Mouse (Mus musculus) thymus, adult 2 months (tissue): ENCODE measurements around the gene Ccdc9b. TPM values are rescaled to one million over a fixed set of nuclear protein-coding genes. Genes with fewer than 3 reads are reported as not detected.

ENCODE experiments used
- DNase-seq: peaks from one replicate; pipeline ENCODE4 v3.0.0; 2021
- H3K27ac ChIP-seq: fragments of 200-500 bp; 2 replicates; pipeline ENCODE4 v1.5.1; 2012; ENCODE audit warnings: low read length, control low read depth; ENCODE audit not compliant: control insufficient read depth, insufficient read depth
- H3K27me3 ChIP-seq: fragments of 200-500 bp; 2 replicates; pipeline ENCODE4 v1.6.1; 2012; ENCODE audit warnings: mild to moderate bottlenecking, low read length, moderate library complexity, mixed read lengths; ENCODE audit not compliant: control insufficient read depth, insufficient read depth
- H3K36me3 ChIP-seq: fragments of 200-500 bp; 2 replicates; pipeline ENCODE4 v1.6.1; 2012; ENCODE audit warnings: mild to moderate bottlenecking, low read length, moderate library complexity; ENCODE audit not compliant: control insufficient read depth, insufficient read depth
- H3K4me1 ChIP-seq: fragments of 200-500 bp; replicated peaks from 2 replicates; pipeline ENCODE4 v1.6.1; 2012; ENCODE audit warnings: low read length; ENCODE audit not compliant: control insufficient read depth, insufficient read depth
- H3K4me3 ChIP-seq: fragments of 200-500 bp; 2 replicates; pipeline ENCODE4 v1.5.1; 2012; ENCODE audit warnings: mild to moderate bottlenecking, low read length, control low read depth, moderate library complexity; ENCODE audit not compliant: control insufficient read depth, insufficient read depth
- CTCF ChIP-seq: fragments of 200-500 bp; IDR thresholded peaks from 2 replicates; pipeline ENCODE4 v1.5.1; 2012; ENCODE audit warnings: mild to moderate bottlenecking, control low read depth, low read length, moderate library complexity, borderline replicate concordance; ENCODE audit not compliant: control insufficient read depth, poor library complexity, insufficient read depth; ENCODE audit errors: extremely low read depth
- POLR2A ChIP-seq: fragments of 200-500 bp; IDR thresholded peaks from 2 replicates; pipeline ENCODE4 v1.6.1; 2012; ENCODE audit warnings: mild to moderate bottlenecking, low read length, control low read depth, moderate library complexity; ENCODE audit not compliant: control insufficient read depth, poor library complexity, insufficient read depth; ENCODE audit errors: extremely low read depth
- WGBS: fragments of 180-500 bp; shearing (Covaris S2); methylation state at CpG from one replicate; pipeline ENCODE4 v1.1.7; 2018; 5-methylcytosine and 5-hydroxymethylcytosine counted together
- polyA plus RNA-seq: library from polyadenylated mRNA; depleted of rRNA; stranded (reverse); fragments of >200 nt; gene quantifications from 2 replicates; pipeline ENCODE4 v1.2.3, GENCODE M21; 2012

Ccdc9b gene
- polyA plus RNA-seq, 1 experiment = 1.8 TPM

DNA sequence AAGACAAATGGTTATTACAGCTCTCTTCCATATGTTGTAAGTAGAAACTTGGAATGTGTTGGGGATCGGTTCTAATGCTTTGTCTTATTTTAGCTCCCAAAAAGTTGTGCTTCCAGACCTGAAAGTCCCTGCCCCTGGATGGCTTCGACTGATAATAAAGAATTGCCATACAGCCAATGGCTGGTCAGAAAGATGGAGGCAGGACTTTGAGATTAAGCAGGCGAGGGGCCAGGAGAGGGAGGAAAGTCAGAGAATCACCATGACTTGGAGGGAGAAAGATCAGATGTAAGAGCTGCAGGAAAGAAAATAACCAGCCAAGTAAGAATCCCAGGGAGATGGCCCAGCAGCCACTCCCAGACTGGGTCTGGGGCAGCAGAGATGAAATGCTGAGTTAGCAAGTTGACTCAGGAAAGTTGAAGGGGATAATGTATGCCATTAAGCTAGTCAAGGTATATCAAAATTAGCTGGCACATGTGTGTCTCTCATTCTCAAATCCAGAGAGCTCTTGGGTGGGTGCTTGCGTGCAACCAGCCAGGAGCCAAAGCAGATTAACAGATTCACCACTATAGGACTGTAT, 40.2 kb upstream of the Ccdc9b start:
- no peaks in the 10 kb centered on the region for H3K4me1 ChIP-seq

GRCm38 (mm10) chr2:118793636-118794035, 31.2 kb upstream of the Ccdc9b start:
- H3K4me3 ChIP-seq = no peak overlapping the region
- H3K36me3 ChIP-seq = no peaks in the 10 kb centered on the region
- H3K27ac ChIP-seq = no peak overlapping the region
- no peaks in the 10 kb centered on the region for H3K4me1 ChIP-seq
- 42% methylated on average over 4 of the region's 4 CpGs for WGBS
- no peaks in the 10 kb centered on the region for H3K27me3 ChIP-seq
- TF ChIP-seq CTCF (no peak), POLR2A (no peak)
- DNase-seq = no peak

More for the DNA sequence above, 40.2 kb upstream of the Ccdc9b start:
- no peak overlapping the region for H3K4me3 ChIP-seq
- H3K36me3 ChIP-seq = no peaks in the 10 kb centered on the region
- TF ChIP-seq CTCF = no peak
- TF ChIP-seq POLR2A = no peak
- H3K27me3 ChIP-seq = no peaks in the 10 kb centered on the region
- DNase-seq = no peak
- 88% methylated on average over 4 of the region's 4 CpGs for WGBS
- no peak overlapping the region for H3K27ac ChIP-seq

GRCm38 (mm10) chr2:118792259-118792613, 29.8 kb upstream of the Ccdc9b start:
- no peaks in the 10 kb centered on the region for H3K27me3 ChIP-seq
- 91% methylated on average over 4 of the region's 4 CpGs for WGBS
- DNase-seq = no peak
- H3K27ac ChIP-seq = no peak overlapping the region
- H3K36me3 ChIP-seq = no peaks in the 10 kb centered on the region
- no peak overlapping the region for H3K4me3 ChIP-seq
- TF ChIP-seq CTCF (no peak), POLR2A (no peak)
- no peaks in the 10 kb centered on the region for H3K4me1 ChIP-seq

DNA sequence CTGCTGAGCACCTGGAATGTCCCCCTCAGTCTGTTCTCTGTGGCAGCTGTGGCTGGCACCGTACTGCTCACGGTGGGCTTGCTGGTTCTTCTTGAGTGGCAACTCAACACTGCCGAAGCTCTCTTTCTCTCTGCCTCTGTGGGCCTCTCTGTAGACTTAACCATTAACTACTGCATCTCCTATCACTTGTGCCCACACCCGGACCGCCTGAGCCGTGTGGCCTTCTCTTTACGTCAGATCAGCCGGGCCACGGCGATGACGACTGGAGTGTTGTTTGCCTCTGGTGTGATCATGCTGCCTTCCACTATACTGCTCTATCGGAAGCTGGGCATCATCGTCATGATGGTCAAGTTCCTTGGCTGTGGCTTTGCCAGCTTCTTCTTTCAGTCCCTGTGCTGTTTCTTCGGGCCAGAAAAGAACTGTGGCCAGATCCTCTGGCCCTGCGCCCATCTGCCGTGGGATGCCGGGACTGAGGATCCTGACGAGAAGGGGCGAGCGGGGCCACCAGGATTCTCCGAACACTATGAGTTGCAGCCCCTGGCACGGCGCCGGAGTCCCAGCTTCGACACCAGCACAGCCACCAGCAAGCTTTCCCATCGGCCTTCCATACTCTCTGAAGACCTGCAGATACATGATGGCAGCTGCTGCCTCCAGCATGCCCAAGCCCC, 29.3 kb upstream of the Ccdc9b start:
- no peak overlapping the region for H3K27ac ChIP-seq
- 96% methylated on average over 26 of the region's 26 CpGs for WGBS
- H3K4me3 ChIP-seq = no peak overlapping the region
- H3K4me1 ChIP-seq = no peaks in the 10 kb centered on the region
- H3K36me3 ChIP-seq = no peaks in the 10 kb centered on the region
- TF ChIP-seq POLR2A (no peak), CTCF (no peak)
- DNase-seq = no peak
- no peaks in the 10 kb centered on the region for H3K27me3 ChIP-seq

- TF ChIP-seq CTCF (peak; percentile 69; the same call in 1 of the 2 replicates), POLR2A (no peak)
- Histone ChIP-seq H3K27ac (no peak overlapping the region), H3K4me3 (no peak overlapping the region), H3K36me3 (no peaks in the 10 kb centered on the region), H3K4me1 (no peaks in the 10 kb centered on the region), H3K27me3 (no peaks in the 10 kb centered on the region)
- WGBS = 50% methylated on average over 44 of the region's 44 CpGs
- peak; percentile 32 for DNase-seq
These were observed 28.4 kb upstream of the Ccdc9b start for GRCm38 (mm10) chr2:118790551-118791525.

DNA sequence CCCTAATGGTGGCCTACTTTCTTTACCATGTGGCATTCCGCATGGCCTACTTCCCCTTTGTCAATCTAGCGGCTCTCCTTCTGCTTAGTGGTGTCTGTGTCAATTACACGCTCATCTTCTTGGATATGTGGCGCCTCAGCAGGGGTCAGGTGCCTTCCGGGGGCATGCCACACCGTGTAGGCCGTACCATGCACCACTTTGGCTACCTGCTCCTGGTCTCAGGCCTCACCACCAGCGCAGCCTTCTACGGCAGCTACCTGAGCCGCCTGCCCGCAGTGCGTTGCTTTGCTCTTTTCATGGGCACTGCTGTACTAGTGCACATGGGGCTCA, 27.7 kb upstream of the Ccdc9b start:
- 91% methylated on average over 12 of the region's 12 CpGs for WGBS

More for the DNA sequence above, 27.7 kb upstream of the Ccdc9b start:
- Histone ChIP-seq H3K4me1 (no peaks in the 10 kb centered on the region), H3K27ac (no peak overlapping the region), H3K36me3 (no peaks in the 10 kb centered on the region), H3K4me3 (no peak overlapping the region), H3K27me3 (no peaks in the 10 kb centered on the region)
- TF ChIP-seq POLR2A (no peak), CTCF (no peak)
- DNase-seq = no peak
